Mouse (Mus musculus): ENCODE measurements around the gene Serpinb9e.
"Not testable (repeated sequence)": the region's sequence is repeated elsewhere in the genome, so short reads cannot be mapped to it uniquely, and the experiment has no call there.

Serpinb9e gene

DNA sequence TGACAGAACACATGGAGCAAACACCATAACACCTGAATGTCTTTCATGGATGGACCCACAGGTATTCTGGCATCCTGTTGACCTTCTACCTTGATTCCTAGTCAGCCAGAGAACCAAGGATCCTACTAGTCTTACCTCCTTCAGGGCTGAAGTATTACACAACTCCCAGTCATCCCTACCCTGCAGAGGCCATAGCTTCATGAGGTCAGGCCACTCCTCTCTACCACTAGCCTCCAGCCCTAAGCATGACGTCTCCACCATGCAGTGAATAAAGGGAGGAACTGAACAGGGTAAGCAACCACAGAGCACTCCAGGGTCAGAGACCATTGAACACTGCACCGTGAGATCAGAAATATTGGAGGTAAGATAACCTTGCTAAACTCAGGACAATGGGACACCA, at the start of gene Serpinb9e:
TSS of gene Serpinb9e (plus strand) at position 301 of the 400 bp plus-strand sequence.
- not testable (repeated sequence) for DNase-seq (ENCODE audit: low spot score in 2 of 2)

DNA sequence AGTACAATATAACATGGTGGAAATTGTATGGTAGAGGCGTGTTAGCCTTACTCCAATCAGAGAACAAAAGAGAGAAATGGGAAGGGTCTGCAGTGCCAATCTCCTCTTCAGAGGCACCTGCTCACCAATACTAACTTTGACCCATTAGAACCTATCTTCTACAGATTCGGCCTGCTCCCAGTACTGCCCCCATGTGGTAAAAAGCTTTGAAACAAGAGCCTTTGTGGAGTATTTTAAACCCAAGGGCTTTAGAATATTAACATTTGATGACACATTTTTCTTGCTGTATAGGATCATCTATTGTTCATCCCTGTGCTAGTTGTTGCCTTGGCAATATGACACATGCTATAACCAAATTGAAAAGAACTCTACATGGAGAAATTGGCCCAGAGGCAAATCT, 49.7 kb upstream of the Serpinb9e start:
- DNase-seq (ENCODE audit: low spot score in 2 of 2), result no peak

DNA sequence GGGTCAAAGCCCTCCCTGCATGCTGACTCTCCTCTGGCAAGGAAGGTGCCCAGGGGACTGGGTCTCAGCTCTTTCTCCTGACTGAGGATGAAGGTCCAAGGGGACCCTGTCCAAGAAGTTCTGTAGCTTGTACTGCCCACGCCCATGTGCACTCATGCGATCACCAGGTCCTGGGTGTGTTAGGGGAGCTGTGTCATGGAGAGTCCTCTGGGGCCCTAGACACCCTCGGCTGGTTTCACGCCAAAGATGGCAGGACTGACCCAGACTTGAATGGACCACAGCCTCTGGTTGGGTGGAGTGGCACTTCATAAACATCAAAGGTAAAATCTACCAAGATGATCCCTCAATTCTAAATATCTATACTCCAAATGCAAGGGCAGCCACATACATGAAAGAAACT, 59.2 kb downstream of the Serpinb9e start:
- not testable (repeated sequence) for DNase-seq (ENCODE audit: low spot score in 2 of 2)

All from frontal cortex, postnatal 25 days (tissue).